Mouse (Mus musculus): ENCODE results near the gene Usp45. TPM values are rescaled to one million over a fixed set of nuclear protein-coding genes. Genes with fewer than 3 reads are reported as not detected.
A peak's percentile ranks its signal among the peaks of the same experiment; 100 is the strongest.
"Not testable (repeated sequence)": the region's sequence is repeated elsewhere in the genome, so short reads cannot be mapped to it uniquely, and the experiment has no call there.

Usp45 gene
- total RNA-seq (2021) = 21.6 and 23.3 TPM in 2 replicates
- long read RNA-seq, full-length matches to known transcripts = 2 of 4 reads
- long read RNA-seq, partial matches to known transcripts = 1 of 4 reads
- long read RNA-seq, other reads (novel, unspliced or antisense) = 1 of 4 reads

GRCm38 (mm10) chr4:21766863-21767304, at the start of gene Usp45, which contains the start of gene Tstd3:
Usp45 (plus strand) TSS chr4:21767156.
Tstd3 (minus strand) TSS chr4:21767212.
- DNase-seq = peak; percentile 77

GRCm38 (mm10) chr4:21722752-21723334, 44.1 kb upstream of the Usp45 start:
- DNase-seq = no peak

- DNase-seq = no peak
These were observed 39.9 kb upstream of the Usp45 start for GRCm38 (mm10) chr4:21726912-21727614.

GRCm38 (mm10) chr4:21727615-21728165, 39.3 kb upstream of the Usp45 start, which contains the start of gene Ccnc:
Ccnc (plus strand) TSS chr4:21727701.
- peak; percentile 92 for DNase-seq

- no peak for DNase-seq
These were observed 27.8 kb upstream of the Usp45 start for GRCm38 (mm10) chr4:21739169-21739568.

- DNase-seq = not testable (repeated sequence)
These were observed 22.8 kb upstream of the Usp45 start for GRCm38 (mm10) chr4:21744142-21744541.

- DNase-seq = no peak
These were observed 21.2 kb upstream of the Usp45 start for GRCm38 (mm10) chr4:21745723-21746122.

GRCm38 (mm10) chr4:21755123-21755789, 11.7 kb upstream of the Usp45 start:
- no peak for DNase-seq

- DNase-seq = no peak
These were observed 8.1 kb upstream of the Usp45 start for GRCm38 (mm10) chr4:21758860-21759259.

GRCm38 (mm10) chr4:21761416-21762160, 5.4 kb upstream of the Usp45 start:
- no peak for DNase-seq

GRCm38 (mm10) chr4:21763827-21764226, 3.1 kb upstream of the Usp45 start:
- DNase-seq = no peak

- no peak for DNase-seq
These were observed 639 bp upstream of the Usp45 start for GRCm38 (mm10) chr4:21766171-21766862.

- no peak for DNase-seq
These were observed 4.1 kb downstream of the Usp45 start for GRCm38 (mm10) chr4:21771064-21771463.

GRCm38 (mm10) chr4:21772306-21772705, 5.3 kb downstream of the Usp45 start:
- DNase-seq = no peak

GRCm38 (mm10) chr4:21776091-21776945, 9.4 kb downstream of the Usp45 start:
- peak; percentile 97 for DNase-seq

GRCm38 (mm10) chr4:21776946-21777265, 9.9 kb downstream of the Usp45 start:
- no peak for DNase-seq

GRCm38 (mm10) chr4:21780816-21781726, 14.1 kb downstream of the Usp45 start:
- no peak for DNase-seq

- no peak for DNase-seq
These were observed 19.3 kb downstream of the Usp45 start for GRCm38 (mm10) chr4:21786268-21786667.

GRCm38 (mm10) chr4:21788903-21789302, 21.9 kb downstream of the Usp45 start:
- DNase-seq = no peak
